Mouse (Mus musculus): Measurements from ENCODE around the gene Kif1c.
"Not testable (repeated sequence)": the region's sequence is repeated elsewhere in the genome, so short reads cannot be mapped to it uniquely, and the experiment has no call there.

Gene Kif1c

DNA sequence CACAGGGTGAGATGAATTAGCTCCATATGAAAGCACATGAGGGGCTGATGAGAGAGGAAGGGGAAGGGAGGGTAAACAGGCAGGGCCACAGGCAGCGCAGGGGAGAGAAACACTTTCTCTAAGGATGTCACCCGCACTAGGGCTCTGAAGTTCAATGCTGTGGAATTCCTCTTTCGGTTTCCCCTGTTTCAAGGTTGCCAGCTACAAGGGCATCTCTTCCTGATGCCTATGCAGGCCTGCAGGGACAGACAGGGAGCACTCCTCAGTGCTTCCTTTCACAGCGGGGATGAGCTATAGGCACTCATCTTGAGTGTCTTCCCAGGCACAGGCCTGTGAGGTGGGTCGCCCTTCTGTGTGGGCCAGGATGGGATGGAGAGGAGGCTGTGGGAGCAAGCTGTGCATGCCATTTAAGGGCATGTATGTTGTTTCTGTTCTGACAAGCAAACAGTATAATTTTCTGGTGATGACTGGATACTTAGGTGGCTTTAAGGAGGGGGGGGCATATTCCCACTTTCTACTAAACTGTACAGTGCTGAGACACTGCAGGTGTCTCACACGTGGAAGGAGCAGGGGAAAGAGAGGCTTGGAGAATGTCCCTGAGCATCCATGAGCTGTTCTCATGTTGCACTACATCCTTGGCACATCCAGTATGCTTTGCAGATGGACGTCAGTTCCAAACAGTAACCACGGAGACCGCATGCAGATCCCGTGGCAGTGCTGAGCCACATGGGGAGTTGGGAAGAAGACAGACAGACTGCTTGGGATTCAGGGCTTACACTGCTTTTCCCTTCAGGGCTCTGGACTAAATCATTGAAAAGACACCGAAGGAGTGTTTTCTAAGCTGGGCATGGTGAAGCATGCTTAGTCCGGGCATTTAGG, 42.5 kb downstream of the Kif1c start:
- no peak for DNase-seq (ENCODE audit: low spot score)

DNA sequence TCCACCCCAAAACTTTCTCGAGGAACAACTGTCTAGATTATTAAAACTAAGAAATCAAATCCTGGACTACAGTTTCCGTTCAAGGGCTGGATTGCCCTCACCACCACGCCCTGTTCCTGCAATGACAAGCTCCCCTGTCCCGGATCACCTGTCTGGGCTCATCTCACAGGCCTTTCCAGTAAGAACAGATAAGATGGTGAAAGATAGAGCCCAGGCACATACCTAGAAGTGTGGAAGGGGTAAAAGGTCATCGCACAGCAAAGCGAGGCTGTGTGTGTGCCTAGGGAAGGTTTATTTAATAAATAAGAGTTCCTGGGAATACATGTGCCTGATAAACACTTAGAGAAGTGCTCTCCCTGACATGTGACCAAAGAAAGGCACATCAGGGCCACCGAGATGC, 45.3 kb downstream of the Kif1c start:
- no peak for DNase-seq (ENCODE audit: low spot score)

DNA sequence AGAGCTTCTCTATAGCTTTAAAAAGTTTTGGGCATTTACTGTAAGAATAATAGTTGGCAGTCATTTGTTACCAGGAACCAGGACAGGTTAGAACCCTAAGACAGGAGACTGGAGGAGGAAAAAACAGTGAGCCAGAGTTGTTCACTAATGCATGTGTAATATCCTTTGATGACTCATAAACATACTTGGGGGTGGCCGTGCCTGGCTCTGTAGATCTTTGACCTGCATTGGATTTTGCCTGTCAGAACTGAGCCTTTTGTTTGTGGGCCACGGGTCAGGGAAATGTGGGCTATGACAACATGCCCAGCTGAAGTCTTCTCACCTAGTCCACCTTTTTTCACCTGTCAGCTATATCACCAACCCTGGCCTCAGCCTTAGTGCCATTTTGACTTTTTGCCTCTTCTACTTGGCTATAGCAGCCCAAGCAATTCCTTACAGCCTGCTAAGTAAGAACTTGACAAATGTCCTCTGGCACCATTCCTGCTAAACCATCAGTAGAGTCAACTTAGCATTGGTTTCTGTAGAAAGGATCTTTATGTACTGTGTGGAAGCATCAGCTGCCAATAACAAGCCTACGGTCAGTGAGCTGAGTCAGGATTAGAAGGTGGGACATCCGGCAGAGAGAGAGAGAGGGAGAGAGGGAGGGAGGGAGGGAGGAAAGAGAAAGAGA, 47.7 kb downstream of the Kif1c start:
- peak; percentile 80 for DNase-seq (ENCODE audit: low spot score)

DNA sequence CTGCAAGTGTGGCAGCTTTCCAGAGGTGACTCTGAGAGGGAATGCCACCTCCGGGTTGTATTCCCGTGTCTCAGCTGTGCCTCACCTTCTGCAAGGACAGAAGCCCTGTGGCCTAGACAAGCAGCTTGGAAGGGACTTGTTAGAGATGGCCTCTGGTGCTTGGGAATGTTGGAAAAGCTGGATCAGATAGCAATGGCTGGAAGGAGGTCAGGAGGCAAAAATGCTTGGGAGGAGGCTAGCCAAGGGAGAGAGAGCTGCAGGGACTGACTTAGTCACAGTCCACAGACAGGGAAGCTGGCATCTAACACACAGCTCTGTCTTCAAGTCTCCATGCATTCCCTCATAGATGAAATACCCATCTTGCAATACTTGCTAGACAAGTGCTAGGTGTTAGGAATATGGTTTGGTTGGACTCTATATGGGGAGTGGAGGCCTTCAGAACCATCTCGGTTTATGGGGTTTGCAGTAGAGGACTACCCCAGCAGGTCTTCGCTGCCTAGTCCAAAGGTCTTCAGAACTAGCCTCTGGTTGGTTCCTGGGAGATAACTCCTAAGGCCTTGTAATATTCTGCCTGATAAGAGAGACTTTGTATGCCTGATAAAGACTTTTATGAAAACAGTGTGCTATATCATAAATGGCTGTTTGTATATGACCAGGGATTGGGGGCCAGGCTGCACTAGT, 52.1 kb downstream of the Kif1c start:
- DNase-seq (ENCODE audit: low spot score), result peak; percentile 79

- DNase-seq (ENCODE audit: low spot score), result peak; percentile 90
Observed at GRCm38 (mm10) chr11:70753146-70753545, 52.8 kb downstream of the Kif1c start.

- DNase-seq (ENCODE audit: low spot score), result peak; percentile 81
Observed at GRCm38 (mm10) chr11:70754476-70754875, 54.1 kb downstream of the Kif1c start.

GRCm38 (mm10) chr11:70754958-70755357, 54.6 kb downstream of the Kif1c start:
- DNase-seq (ENCODE audit: low spot score), result no peak

DNA sequence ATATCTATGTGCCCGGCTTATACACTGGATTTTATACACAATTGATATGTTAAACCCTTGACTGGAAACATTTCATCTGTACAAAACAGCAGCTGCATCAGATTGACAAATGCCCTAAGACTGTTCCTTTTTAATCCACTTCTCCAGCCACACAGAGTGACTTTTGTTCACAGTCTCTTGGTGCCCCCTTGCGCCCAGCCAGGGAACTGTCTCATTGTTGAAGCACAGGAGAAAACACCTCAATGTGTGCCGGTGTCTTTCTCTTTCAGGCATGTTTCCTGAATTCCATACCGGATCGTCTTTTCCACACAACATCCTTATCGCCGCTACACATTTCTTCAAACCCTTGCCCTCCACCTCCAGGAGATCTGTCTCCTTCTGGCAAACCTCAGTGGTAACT, 55.3 kb downstream of the Kif1c start:
- DNase-seq (ENCODE audit: low spot score), result peak; percentile 86

DNA sequence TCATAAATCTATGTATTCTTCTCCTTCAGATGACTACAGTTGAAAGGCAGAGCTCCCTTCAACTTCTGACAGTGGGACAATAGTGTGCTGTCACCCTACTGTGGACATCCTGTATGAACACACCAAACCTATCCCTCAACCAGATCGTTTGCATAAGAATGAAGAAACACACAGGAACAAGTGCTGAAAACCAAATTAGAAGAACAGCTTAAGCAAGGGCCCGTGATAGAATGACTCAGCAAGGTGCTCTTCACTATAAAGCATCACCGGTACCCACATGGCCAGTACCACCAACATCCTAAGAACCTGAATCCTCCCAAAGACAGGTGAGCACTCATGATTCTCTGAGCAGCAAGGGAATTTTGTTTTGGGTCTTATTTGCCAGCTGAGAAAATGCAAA, 60.1 kb downstream of the Kif1c start:
- not testable (repeated sequence) for DNase-seq (ENCODE audit: low spot score)

- DNase-seq (ENCODE audit: low spot score), result no peak
Observed at GRCm38 (mm10) chr11:70762641-70763040, 62.3 kb downstream of the Kif1c start.

DNA sequence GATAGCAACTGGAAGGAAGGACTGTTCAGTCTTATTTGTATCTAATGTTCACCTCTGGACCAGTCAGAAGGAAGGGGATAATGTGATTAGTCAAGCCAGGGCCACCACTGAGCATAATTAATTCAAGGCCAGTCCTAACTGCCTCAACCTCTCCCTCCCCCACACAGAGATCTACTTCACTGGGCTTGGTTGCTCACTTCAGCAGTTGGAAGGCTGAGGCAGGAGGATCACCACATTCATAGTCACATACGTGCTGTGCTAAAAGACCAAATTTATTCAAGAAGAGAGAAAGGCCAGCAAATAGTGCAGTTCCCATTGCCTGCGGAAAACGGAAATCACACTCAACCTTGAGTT, 63.2 kb downstream of the Kif1c start:
- DNase-seq (ENCODE audit: low spot score), result no peak

DNA sequence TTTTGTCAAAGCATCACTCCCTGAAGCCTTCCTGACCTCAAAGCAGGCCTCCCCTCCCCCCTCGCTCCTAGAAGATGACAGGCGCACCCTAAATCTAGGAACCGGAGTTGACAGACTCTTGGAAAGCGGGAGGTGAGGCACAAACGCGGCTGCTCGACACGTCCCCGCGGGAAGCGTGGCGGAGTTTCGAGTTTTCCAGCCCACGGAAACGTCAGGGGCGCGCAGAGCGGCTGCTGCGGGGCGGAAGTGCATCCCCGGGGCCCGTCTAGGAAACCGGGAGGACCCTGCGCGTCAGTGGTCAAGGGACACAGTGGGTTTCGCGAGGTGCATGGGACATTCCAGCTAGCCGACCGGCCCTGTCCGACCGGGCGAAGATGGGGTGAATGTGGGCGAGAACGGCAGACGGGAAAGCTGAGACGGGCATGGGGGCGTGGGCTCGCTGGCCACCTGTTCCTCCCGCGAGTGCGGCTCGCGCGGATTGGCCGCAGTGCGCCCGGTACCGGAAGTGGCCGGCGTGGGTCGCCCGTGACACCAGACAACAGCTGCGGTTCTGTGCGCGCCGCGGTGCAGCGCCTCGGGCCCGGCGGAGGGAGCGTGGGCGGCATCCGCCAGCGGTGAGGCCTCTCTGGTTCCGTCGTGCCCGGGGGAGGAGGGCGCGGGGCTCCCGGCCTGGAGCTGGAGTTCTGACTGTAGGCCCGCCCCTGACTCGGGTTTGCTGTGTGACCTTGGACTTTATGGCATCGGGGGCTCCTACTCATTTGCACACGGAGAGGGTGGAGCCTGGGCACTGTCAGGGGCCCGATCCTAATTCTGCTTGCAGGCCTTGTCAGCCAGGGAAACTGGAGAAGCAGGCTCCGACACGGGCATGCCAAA, 63.8 kb downstream of the Kif1c start, which contains the start of gene Zfp3:
Gene Zfp3, plus strand, starts transcription at position 274 of the 873 bp plus-strand sequence.
- no peak for DNase-seq (ENCODE audit: low spot score)

DNA sequence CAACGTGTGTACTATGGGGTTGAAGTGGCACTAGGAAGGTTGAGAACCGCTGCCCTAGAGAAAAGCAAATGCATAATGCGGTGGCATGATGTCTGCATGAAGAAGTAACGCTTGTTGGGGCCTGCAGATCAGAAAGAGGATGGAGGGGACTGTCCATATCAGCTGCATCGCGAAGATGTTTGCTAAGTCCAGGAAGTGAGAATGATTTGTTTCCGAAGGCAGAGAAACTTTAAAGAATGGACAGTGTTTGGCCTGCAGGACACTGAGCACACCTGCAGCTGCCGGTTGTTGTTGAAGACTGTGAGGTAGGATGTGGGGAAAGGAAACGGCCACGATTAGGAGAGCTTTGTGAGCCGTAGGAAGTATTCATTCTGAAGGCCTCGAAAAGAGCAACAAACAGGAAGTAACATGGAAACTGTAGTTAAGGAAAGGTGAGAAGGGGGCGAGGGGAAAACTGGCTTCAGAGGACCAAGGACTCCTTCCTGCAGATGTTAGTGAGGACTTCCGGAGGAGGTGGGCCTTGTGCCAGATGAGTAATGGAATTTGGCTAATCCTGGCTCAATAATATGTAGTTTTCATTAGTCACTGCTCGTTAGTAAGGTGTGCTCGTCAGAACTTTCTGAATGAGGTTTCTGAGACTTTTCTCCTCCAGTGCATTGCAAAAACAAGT, 65.6 kb downstream of the Kif1c start:
- DNase-seq (ENCODE audit: low spot score), result no peak

- DNase-seq (ENCODE audit: low spot score), result no peak
Observed at GRCm38 (mm10) chr11:70770804-70771203, 70.5 kb downstream of the Kif1c start.

DNA sequence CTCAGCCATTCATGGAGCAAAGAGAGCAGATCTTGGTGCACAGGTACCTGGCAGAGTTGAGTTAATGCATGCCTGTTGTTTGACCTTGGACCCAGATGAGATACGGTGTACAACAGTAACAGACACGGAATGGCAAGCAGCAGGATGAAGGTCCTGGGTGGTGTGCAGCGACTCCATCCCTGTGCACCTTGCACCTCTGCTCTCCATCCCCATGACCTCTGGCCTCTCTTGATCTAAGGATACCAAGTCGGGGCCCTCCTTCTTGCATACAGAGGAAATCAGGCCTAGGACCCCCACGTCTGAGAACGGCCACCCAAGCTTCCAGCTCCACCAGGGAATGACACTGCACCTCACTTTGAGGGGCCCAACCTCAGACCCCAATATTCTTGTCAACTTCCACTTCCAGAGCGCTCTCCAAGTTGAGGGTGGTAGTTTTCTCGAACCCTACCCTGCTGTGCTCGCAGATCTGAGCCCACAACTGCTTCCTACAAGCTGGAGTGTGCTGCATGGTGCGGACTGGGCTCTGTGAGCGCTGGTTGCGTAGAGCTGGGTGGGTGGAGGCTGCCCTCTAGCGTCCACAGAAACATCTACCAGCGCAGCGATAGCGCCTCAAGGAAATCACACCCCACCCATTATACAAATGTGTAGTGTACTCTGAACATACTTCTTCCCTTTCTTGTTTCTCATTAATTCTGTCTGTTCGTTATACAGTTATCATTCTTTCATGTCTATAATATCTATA, 76.7 kb downstream of the Kif1c start:
- DNase-seq (ENCODE audit: low spot score), result peak; percentile 62

GRCm38 (mm10) chr11:70777634-70778033, 77.3 kb downstream of the Kif1c start:
- DNase-seq (ENCODE audit: low spot score), result no peak

DNA sequence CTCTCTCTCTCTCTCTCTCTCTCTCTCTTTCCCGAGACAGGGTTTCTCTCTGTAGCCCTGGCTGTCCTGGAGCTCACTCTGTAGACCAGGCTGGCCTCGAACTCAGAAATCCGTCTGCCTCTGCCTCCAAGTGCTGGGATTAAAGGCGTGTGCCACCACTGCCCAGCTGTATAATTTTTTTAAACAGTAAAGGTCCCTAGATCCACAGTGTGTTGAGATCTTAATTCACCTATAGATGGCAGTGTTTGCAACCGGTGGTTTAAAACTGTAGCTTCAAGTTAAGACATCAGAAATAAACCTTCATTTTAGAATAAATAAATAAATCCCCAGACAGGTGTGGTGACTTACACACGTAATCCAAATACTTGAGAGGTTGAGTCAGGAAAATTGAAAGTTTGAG, 77.7 kb downstream of the Kif1c start:
- DNase-seq (ENCODE audit: low spot score), result peak; percentile 66

Measured in adipocyte (in vitro differentiated cells).